In the genomic region with DNA sequence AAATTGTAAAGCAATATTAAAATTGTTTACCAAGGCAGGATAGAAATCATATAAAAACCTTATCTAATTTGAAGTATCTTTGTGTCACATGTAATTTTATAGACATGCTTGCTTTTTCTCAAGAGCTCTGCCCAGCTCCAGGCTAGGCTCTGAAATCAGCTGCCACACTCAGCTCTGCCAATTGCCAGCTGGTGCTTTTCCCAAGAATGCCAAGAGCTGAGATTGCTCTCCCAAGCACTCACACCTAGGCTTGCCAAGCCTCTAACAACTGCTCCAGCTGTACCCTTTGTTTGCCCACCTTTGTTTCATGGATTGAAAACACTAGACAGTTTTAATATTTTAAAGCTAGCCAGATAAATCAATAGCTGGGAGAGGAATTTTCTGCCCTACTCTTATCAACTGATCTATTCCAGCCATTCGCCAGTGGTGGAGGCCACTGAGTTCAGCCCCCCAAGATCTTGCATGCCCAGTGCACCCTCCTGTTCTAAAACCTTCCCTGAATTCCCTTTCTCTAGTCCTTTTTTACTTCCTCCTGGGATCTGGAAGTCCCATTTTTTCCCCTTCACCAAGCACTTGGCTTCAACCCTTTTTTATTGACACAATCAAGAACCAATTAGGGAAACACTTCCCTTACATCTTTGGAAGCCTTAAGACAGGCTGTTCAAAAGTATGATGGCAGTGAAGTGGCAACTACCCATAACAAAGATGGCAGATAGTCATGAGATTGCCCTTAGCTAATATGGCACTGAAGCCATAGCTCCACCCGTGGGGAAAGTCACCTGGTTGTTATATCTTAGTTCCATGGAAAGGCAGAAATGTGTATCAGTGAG, we compare ENCODE assay signal across 15 mouse cellular contexts.
DNase-seq lines count a peak whose midpoint lies in the region; ATAC-seq lines count a peak whose summit lies in the region.
"Had no signal": no experiment of that assay in that cellular context is flagged by ENCODE, and none has a peak within 500 bp of the region (broad histone marks: within the 10 kb centered on the region; RNA-seq: fewer than 3 reads in every experiment).

No protein-coding gene starts in this region.

- no peak overlapping the region for H3K9ac ChIP-seq in hindbrain, embryonic 14.5 days
- H3K9ac ChIP-seq in neural tube, embryonic 14.5 days (replicated peaks; ENCODE audit: low read depth, low read length) = no peak overlapping the region
- H3K9ac ChIP-seq: liver, embryonic 12.5 days; midbrain, embryonic 12.5 days; stomach, embryonic 15.5 days had no signal

- no peak overlapping the region for H3K4me2 ChIP-seq in hindbrain, embryonic 14.5 days (replicated peaks)
- H3K4me2 ChIP-seq in neural tube, embryonic 14.5 days (ENCODE audit: low read depth, low read length) = no peak overlapping the region
- H3K4me2 ChIP-seq: liver, embryonic 12.5 days; midbrain, embryonic 12.5 days; stomach, embryonic 15.5 days had no signal

- H3K9me3 ChIP-seq in hindbrain, embryonic 14.5 days (ENCODE audit: control insufficient read depth, low read length) = no peaks in the 10 kb centered on the region
- H3K9me3 ChIP-seq in hindbrain, embryonic 10.5 days = no peaks in the 10 kb centered on the region
- no peaks in the 10 kb centered on the region for H3K9me3 ChIP-seq in neural tube, embryonic 14.5 days (ENCODE audit: control insufficient read depth, low read length)
- H3K9me3 ChIP-seq: liver, embryonic 12.5 days; midbrain, embryonic 12.5 days; stomach, embryonic 15.5 days had no signal

- H3K4me3 ChIP-seq in hindbrain, embryonic 14.5 days (replicated peaks; ENCODE audit: low read length) = no peak overlapping the region
- H3K4me3 ChIP-seq in hindbrain, embryonic 10.5 days = no peak overlapping the region
- H3K4me3 ChIP-seq in neural tube, embryonic 14.5 days (ENCODE audit: low read depth, low read length) = no peak overlapping the region
- H3K4me3 ChIP-seq: liver, embryonic 12.5 days; midbrain, embryonic 12.5 days; stomach, embryonic 15.5 days had no signal

- ATAC-seq in hindbrain, embryonic 14.5 days (ENCODE audit: low FRiP score) = peak; percentile 82
- peak; percentile 86 for ATAC-seq in neural tube, embryonic 14.5 days (ENCODE audit: low read depth)
- ATAC-seq: liver, embryonic 12.5 days; lung, postnatal 0 days had no signal

- 90% methylated on average over 2 of the region's 2 CpGs for WGBS in hindbrain, embryonic 14.5 days
- 82% methylated on average over 2 of the region's 2 CpGs for WGBS in hindbrain, embryonic 10.5 days
- 88% methylated on average over 2 of the region's 2 CpGs for WGBS in neural tube, embryonic 14.5 days

- peak; percentile 85 to 90 for DNase-seq in cerebellum, postnatal 10 days
- DNase-seq in cerebellum, postnatal 36 days = no peak
- peak; percentile 34 for DNase-seq in hindbrain, embryonic 14.5 days (ENCODE audit: low spot score)
- no peak for DNase-seq in hindbrain, embryonic 10.5 days (ENCODE audit: low spot score)
- no peak for DNase-seq in neural tube, embryonic 10.5 days (ENCODE audit: extremely low spot score, low spot score)
- peak; percentile 8 for DNase-seq in telencephalon, adult 2 months (ENCODE audit: low read depth, low spot score)
- DNase-seq in lung, postnatal 4 days = no peak
- DNase-seq: adrenal gland, adult 2 months had no signal

- H3K27me3 ChIP-seq in hindbrain, embryonic 14.5 days (ENCODE audit: control insufficient read depth, insufficient read depth, low read length) = no peaks in the 10 kb centered on the region
- no peaks in the 10 kb centered on the region for H3K27me3 ChIP-seq in hindbrain, embryonic 10.5 days (ENCODE audit: insufficient read depth, poor library complexity, severe bottlenecking)
- no peaks in the 10 kb centered on the region for H3K27me3 ChIP-seq in neural tube, embryonic 14.5 days (ENCODE audit: control insufficient read depth, insufficient read depth, low read length)
- H3K27me3 ChIP-seq: liver, embryonic 12.5 days; midbrain, embryonic 12.5 days; Patski; stomach, embryonic 15.5 days had no signal

- H3K27ac ChIP-seq in hindbrain, embryonic 14.5 days = peak overlapping the region; percentile 47; the same call in 1 of the 2 replicates
- H3K27ac ChIP-seq in hindbrain, embryonic 10.5 days = no peak overlapping the region
- peak overlapping the region; percentile 44; the same call in 1 of the 2 replicates for H3K27ac ChIP-seq in neural tube, embryonic 14.5 days (ENCODE audit: low read depth, low read length)
- H3K27ac ChIP-seq: kidney, postnatal 0 days; liver, embryonic 12.5 days; midbrain, embryonic 12.5 days; stomach, embryonic 15.5 days had no signal

- H3K4me1 ChIP-seq in hindbrain, embryonic 14.5 days (replicated peaks; ENCODE audit: control insufficient read depth, insufficient read depth, low read length) = no peaks in the 10 kb centered on the region
- no peaks in the 10 kb centered on the region for H3K4me1 ChIP-seq in hindbrain, embryonic 10.5 days (replicated peaks)
- no peaks in the 10 kb centered on the region for H3K4me1 ChIP-seq in neural tube, embryonic 14.5 days (ENCODE audit: control insufficient read depth, insufficient read depth, low read length)
- H3K4me1 ChIP-seq: liver, embryonic 12.5 days; midbrain, embryonic 12.5 days; stomach, embryonic 15.5 days had no signal

- no peaks in the 10 kb centered on the region for H3K36me3 ChIP-seq in hindbrain, embryonic 14.5 days (replicated peaks; ENCODE audit: control insufficient read depth, insufficient read depth)
- H3K36me3 ChIP-seq in hindbrain, embryonic 10.5 days = no peaks in the 10 kb centered on the region
- H3K36me3 ChIP-seq in neural tube, embryonic 14.5 days (ENCODE audit: control insufficient read depth, insufficient read depth, low read length) = no peaks in the 10 kb centered on the region
- H3K36me3 ChIP-seq: liver, embryonic 12.5 days; midbrain, embryonic 12.5 days; stomach, embryonic 15.5 days had no signal

Comparison
In these comparisons a context has a peak if more than half of its experiments do, and no peak if none do; other contexts are left out.
1. DNase-seq: peak in cerebellum, postnatal 10 days (2 of 2), hindbrain, embryonic 14.5 days (single experiment) and telencephalon, adult 2 months (single experiment); none in cerebellum, postnatal 36 days (0 of 2), hindbrain, embryonic 10.5 days (single experiment), neural tube, embryonic 10.5 days (single experiment) and lung, postnatal 4 days (0 of 2).